Mouse (Mus musculus): ENCODE measurements around the gene Cmpk1. TPM values are rescaled to one million over a fixed set of nuclear protein-coding genes. Genes with fewer than 3 reads are reported as not detected.
"Not testable (repeated sequence)": the region's sequence is repeated elsewhere in the genome, so short reads cannot be mapped to it uniquely, and the experiment has no call there.

Cmpk1 gene
- polyA plus RNA-seq, 1 experiment from 2014 or later: 85.5 TPM

GRCm38 (mm10) chr4:114983020-114983419 lies 4.0 kb downstream of the Cmpk1 start:
- peak; percentile 41 for TF ChIP-seq CTCF (IDR thresholded peaks at IDR 0.05)
- ChIA-PET POLR2A (no interaction called here), CTCF (interaction anchor here (0.7 to 3.0 kb wide), 10 partner anchors 8 to 317 kb away, joined by 3 to 12 read pairs (median 4); no protein-coding TSS in a partner anchor)
- no peak for DNase-seq (ENCODE audit: low read depth, low spot score)
- ATAC-seq: no peak
- H3K27me3 ChIP-seq: no peaks in the 10 kb centered on the region
- in situ Hi-C loops (cut with MboI; ENCODE audit: low pct_unique_long_range_greater_than_20kb): no loop called here

GRCm38 (mm10) chr4:114982619-114983018 lies 4.4 kb downstream of the Cmpk1 start:
- POLR2A ChIA-PET: no interaction called here
- no peak for TF ChIP-seq CTCF (IDR thresholded peaks at IDR 0.05)
- no peaks in the 10 kb centered on the region for H3K27me3 ChIP-seq
- DNase-seq (ENCODE audit: low read depth, low spot score): no peak
- ATAC-seq: no peak
- in situ Hi-C loops (cut with MboI; ENCODE audit: low pct_unique_long_range_greater_than_20kb): no loop called here
- CTCF ChIA-PET: interaction anchor here (1.1 to 3.0 kb wide), 9 partner anchors 10 to 317 kb away, joined by 3 to 12 read pairs (median 6); no protein-coding TSS in a partner anchor

- CTCF ChIA-PET: no interaction called here
- POLR2A ChIA-PET: no interaction called here
- no peaks in the 10 kb centered on the region for H3K27me3 ChIP-seq
- TF ChIP-seq CTCF (IDR thresholded peaks at IDR 0.05): no peak
- in situ Hi-C loops (cut with MboI; ENCODE audit: low pct_unique_long_range_greater_than_20kb): no loop called here
- DNase-seq (ENCODE audit: low read depth, low spot score): no peak
- no peak for ATAC-seq
These were observed 13.8 kb downstream of the Cmpk1 start for GRCm38 (mm10) chr4:114973229-114973740.

GRCm38 (mm10) chr4:114970736-114971135 lies 16.3 kb downstream of the Cmpk1 start:
- CTCF ChIA-PET: interaction anchor here (1.3 kb wide), 1 partner anchor 12 kb away, joined by 7 read pairs; no protein-coding TSS in a partner anchor
- no peak for TF ChIP-seq CTCF (IDR thresholded peaks at IDR 0.05)
- H3K27me3 ChIP-seq: no peaks in the 10 kb centered on the region
- ATAC-seq: no peak
- DNase-seq (ENCODE audit: low read depth, low spot score): no peak
- in situ Hi-C loops (cut with MboI; ENCODE audit: low pct_unique_long_range_greater_than_20kb): no loop called here
- POLR2A ChIA-PET: no interaction called here

- H3K27me3 ChIP-seq; DNase-seq (ENCODE audit: low read depth, low spot score); CTCF ChIA-PET; ATAC-seq; in situ Hi-C loops (cut with MboI; ENCODE audit: low pct_unique_long_range_greater_than_20kb); POLR2A ChIA-PET: not testable (repeated sequence)
These were observed 26.2 kb downstream of the Cmpk1 start for GRCm38 (mm10) chr4:114960881-114961280.

- TF ChIP-seq CTCF (IDR thresholded peaks at IDR 0.05): no peak
- ChIA-PET POLR2A (no interaction called here), CTCF (no interaction called here)
- in situ Hi-C loops (cut with MboI; ENCODE audit: low pct_unique_long_range_greater_than_20kb): no loop called here
- ATAC-seq (no peak), DNase-seq (ENCODE audit: low read depth, low spot score) (no peak)
- H3K27me3 ChIP-seq: no peaks in the 10 kb centered on the region
These were observed 27.5 kb downstream of the Cmpk1 start for GRCm38 (mm10) chr4:114959533-114959932.

GRCm38 (mm10) chr4:114958786-114959185 lies 28.3 kb downstream of the Cmpk1 start:
- in situ Hi-C loops (cut with MboI; ENCODE audit: low pct_unique_long_range_greater_than_20kb): no loop called here

GRCm38 (mm10) chr4:114958231-114958630 lies 28.8 kb downstream of the Cmpk1 start:
- in situ Hi-C loops (cut with MboI; ENCODE audit: low pct_unique_long_range_greater_than_20kb): no loop called here
- no peak for TF ChIP-seq CTCF (IDR thresholded peaks at IDR 0.05)
- ATAC-seq (no peak), DNase-seq (ENCODE audit: low read depth, low spot score) (no peak)
- H3K27me3 ChIP-seq: no peaks in the 10 kb centered on the region
- ChIA-PET CTCF (interaction anchor here (0.9 to 1.0 kb wide), 2 partner anchors 10 to 11 kb away, joined by 3 to 4 read pairs; no protein-coding TSS in a partner anchor), POLR2A (interaction anchor here (0.7 kb wide), 1 partner anchor 92 kb away, joined by 3 read pairs; no protein-coding TSS in a partner anchor)

More at GRCm38 (mm10) chr4:114958786-114959185, 28.3 kb downstream of the Cmpk1 start:
- POLR2A ChIA-PET: interaction anchor here (0.6 kb wide), 1 partner anchor 52 kb away, joined by 4 read pairs; no protein-coding TSS in a partner anchor
- H3K27me3 ChIP-seq: no peaks in the 10 kb centered on the region
- ATAC-seq: no peak
- DNase-seq (ENCODE audit: low read depth, low spot score): no peak
- CTCF ChIA-PET: interaction anchor here (0.9 to 1.0 kb wide), 2 partner anchors 10 to 12 kb away, joined by 3 to 4 read pairs; no protein-coding TSS in a partner anchor
- TF ChIP-seq CTCF (IDR thresholded peaks at IDR 0.05): no peak

GRCm38 (mm10) chr4:114957403-114957802 lies 29.6 kb downstream of the Cmpk1 start:
- TF ChIP-seq CTCF (IDR thresholded peaks at IDR 0.05): no peak
- in situ Hi-C loops (cut with MboI; ENCODE audit: low pct_unique_long_range_greater_than_20kb): no loop called here
- ChIA-PET POLR2A (no interaction called here), CTCF (no interaction called here)
- ATAC-seq (no peak), DNase-seq (ENCODE audit: low read depth, low spot score) (no peak)
- no peaks in the 10 kb centered on the region for H3K27me3 ChIP-seq

- ChIA-PET POLR2A (no interaction called here), CTCF (no interaction called here)
- in situ Hi-C loops (cut with MboI; ENCODE audit: low pct_unique_long_range_greater_than_20kb): no loop called here
- ATAC-seq: no peak
- H3K27me3 ChIP-seq: peaks cover 4% of the 10 kb centered on the region
- DNase-seq (ENCODE audit: low read depth, low spot score): no peak
- TF ChIP-seq CTCF (IDR thresholded peaks at IDR 0.05): no peak
These were observed 33.9 kb downstream of the Cmpk1 start for GRCm38 (mm10) chr4:114953172-114953571.

GRCm38 (mm10) chr4:114947852-114948481 lies 39.1 kb downstream of the Cmpk1 start:
- in situ Hi-C loops (cut with MboI; ENCODE audit: low pct_unique_long_range_greater_than_20kb): loop anchor here (5.0 to 25.0 kb wide), 5 partner anchors 36 to 636 kb away; no protein-coding TSS in a partner anchor
- ChIA-PET CTCF (interaction anchor here (0.6 to 2.2 kb wide), 13 partner anchors 8 to 300 kb away, joined by 3 to 13 read pairs (median 6); no protein-coding TSS in a partner anchor), POLR2A (no interaction called here)
- DNase-seq (ENCODE audit: low read depth, low spot score) (no peak), ATAC-seq (no peak)
- H3K27me3 ChIP-seq: peaks cover 4% of the 10 kb centered on the region
- TF ChIP-seq CTCF (IDR thresholded peaks at IDR 0.05): no peak
